Mouse (Mus musculus) cerebellum, postnatal 14 days (tissue): ENCODE results near the gene Foxj3.
"Not testable (repeated sequence)": the region's sequence is repeated elsewhere in the genome, so short reads cannot be mapped to it uniquely, and the experiment has no call there.

Source experiments
- DNase-seq, 2 experiments: peaks; one replicate each; pipeline ENCODE4 v3.0.0; 2021; ENCODE audit warnings: mixed read lengths in 2 of 2

The Foxj3 gene

DNA sequence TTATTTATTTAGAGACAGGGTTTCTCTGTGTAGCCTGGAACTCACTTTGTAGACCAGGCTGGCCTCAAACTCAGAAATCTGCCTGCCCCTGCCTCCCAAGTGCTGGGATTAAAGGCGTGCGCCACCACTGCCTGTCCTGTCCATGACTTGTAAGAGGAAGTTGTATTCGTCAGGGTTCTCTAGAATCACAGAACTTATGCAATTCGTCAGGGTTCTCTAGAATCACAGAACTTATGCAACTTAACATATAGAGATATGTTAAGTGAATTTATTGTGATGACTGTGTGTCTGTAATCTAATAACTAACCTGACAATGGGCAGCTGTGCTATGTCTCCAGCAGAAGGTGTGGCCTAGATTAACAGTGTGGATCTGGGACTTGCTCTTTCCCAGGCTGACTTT is at the start of gene Foxj3:
Foxj3 (plus strand) TSS at position 390 of the 400 bp plus-strand sequence.
- DNase-seq = not testable (repeated sequence)

DNA sequence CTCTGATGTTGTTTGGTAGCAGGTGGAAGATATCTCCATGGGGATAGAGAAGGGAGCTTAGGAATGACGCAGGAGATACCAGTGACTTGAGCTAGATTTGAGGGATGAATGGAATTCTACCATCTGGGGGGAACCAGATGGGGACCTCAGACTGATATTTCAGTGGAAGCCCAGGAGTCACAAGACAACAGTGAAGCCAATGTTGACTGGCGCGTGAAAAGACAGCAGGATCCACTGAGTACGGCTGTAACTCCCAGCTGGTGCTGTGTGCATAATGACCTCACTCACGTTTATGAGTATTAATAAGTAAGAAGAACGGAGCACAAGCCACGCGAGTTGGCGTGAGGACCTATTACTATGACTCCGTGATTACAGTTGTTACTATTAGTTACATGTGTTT is 47.1 kb upstream of the Foxj3 start:
- peak; percentile 41 to 43 for DNase-seq

DNA sequence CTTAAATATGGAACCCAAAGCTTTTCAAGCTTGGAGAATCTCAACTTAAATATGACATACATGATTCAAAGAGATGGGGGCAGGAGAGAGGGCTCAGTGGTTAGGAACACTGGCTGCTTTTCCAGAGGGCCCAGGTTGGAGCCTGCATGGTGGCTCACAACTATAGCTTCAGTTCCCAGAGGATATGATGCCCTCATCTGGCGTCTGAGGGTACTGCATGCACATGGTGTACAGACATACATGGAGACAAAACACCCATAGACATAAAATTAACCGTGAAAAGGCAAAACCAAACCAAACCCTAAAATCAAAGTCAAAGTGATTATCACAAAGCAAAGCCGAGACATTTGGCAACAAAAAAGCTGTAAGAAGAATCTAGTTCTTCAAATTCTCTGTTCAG is 46.0 kb upstream of the Foxj3 start:
- DNase-seq = peak; percentile 78 to 92

GRCm38 (mm10) chr4:119492291-119492932 is 44.4 kb upstream of the Foxj3 start, which contains the start of gene Rimkla:
Gene Rimkla, minus strand, starts transcription at chr4:119492628.
- DNase-seq = peak; percentile 78 to 85

DNA sequence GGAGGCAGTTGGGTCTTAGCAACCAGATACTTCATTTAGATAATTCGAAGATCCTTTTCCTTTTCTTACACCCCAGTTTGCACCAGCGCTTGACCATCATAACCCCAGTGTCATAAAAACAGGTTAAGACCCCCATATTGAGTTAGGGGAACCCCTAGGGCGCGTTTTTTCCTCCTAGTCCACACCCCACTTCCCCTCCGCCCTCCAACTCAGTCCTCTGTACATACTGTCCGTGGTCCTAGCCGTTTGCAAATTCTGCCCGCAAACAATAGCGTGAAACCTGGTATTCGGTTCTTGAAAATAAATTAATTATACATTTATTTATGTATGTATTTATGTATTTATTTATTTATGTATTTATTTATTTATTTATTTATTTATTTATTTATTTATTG is 43.9 kb upstream of the Foxj3 start:
- DNase-seq = no peak

DNA sequence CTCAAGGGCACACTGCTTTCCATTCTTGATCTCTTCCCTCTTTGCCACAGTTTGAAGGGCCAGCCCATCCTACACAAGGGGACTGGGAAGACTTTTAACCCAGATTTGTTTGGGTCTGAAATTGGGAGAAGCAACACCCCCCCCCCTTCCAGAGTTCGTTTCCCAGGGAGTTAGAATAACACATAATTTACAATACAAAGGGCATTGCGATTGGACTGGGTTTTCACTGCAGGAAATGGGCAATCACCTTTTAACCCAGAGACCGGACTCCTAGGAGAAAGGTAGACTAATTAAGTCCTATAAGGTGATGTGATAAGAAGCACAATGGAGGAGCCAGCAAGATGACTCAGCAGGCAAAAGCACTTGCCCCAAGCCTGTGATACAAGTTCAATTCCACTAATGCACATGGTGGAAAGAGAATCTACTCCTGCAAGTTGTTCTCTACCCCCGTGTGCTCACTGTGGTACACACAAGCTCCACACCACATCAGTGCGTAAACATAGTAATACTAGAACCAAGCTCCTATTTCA is 38.4 kb upstream of the Foxj3 start:
- no peak for DNase-seq

DNA sequence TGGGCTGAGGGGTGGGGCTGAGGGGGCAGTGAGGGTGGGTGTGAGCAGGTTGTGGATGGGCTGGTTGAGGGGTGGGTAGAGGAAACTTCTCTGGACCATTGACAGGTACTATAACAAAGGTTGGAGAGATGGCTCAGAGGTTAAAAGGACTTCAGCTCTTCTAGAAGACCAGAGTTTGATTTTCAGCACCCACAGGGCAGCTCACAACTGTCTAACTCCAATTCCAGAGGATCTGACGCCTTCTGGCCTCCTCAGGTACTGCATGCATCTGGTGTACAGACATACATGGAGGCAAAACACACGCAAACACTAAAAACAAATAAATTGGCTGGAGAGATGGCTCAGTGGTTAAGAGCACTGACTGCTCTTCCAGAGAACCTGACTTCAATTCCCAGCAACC is 25.2 kb upstream of the Foxj3 start:
- DNase-seq = no peak

DNA sequence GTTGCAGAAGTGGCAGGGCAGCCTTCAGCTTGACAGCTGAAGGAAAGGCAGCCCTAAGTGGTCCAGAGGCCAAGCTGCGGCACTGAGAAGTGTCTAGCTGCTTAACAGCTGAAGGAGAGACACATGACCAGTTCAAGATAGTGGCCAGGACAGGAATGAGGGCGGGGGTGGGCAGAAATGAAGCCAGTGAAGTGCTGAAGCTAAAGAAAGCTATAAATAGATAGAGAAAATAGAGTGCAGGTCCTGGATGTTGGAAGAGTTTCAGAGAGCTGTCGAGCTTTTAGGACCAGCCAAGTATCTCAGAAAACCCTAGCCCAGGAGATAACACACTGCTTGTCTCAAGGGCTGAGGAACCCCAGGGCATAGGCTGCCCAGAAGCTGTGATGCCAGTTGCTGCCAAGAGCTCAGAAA is 24.1 kb upstream of the Foxj3 start:
- DNase-seq = no peak

- no peak for DNase-seq
Observed at GRCm38 (mm10) chr4:119523575-119523974, 13.2 kb upstream of the Foxj3 start.

DNA sequence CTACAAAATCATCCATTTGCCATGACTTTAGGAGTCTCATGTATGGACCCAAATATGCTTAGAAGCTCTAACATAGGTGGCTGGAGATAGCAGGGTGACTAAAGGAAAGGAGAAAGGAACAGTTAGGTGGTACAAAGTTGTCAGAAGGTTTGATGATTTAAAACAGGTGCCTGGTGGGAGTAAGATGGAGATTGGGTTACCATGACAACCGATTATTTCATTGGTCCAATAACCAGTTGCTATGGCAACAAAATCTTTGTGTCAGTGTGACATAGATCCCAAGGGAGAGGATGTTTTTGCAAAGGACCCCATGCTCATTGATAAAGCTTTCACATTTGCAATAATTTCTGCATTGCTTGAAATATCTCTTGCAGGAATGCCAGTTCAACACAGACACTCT is 12.8 kb upstream of the Foxj3 start:
- no peak for DNase-seq

GRCm38 (mm10) chr4:119524466-119524865 is 12.3 kb upstream of the Foxj3 start:
- DNase-seq = no peak

GRCm38 (mm10) chr4:119526329-119526845 is 10.4 kb upstream of the Foxj3 start:
- DNase-seq = no peak

DNA sequence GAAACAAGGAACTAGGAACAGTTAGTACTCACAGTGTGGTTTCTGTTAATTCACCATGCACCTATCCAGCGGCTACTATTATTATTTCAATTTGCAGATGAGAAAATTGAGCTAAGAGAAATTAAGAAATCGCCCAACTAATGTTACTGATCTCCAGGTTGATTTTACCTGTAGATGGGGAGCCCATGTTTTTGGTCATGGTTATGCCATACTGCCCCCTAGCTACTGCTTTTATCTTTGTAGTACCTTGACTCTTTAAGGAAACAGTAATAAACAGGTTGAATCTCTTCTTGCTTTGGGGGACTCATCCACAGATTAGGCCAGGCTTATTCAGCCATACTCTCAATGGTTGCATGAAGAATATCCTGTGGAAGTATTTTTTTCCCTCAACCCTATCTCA is 5.0 kb upstream of the Foxj3 start:
- DNase-seq = peak; percentile 29 to 62

GRCm38 (mm10) chr4:119535103-119535502 is 1.7 kb upstream of the Foxj3 start:
- DNase-seq = no peak

DNA sequence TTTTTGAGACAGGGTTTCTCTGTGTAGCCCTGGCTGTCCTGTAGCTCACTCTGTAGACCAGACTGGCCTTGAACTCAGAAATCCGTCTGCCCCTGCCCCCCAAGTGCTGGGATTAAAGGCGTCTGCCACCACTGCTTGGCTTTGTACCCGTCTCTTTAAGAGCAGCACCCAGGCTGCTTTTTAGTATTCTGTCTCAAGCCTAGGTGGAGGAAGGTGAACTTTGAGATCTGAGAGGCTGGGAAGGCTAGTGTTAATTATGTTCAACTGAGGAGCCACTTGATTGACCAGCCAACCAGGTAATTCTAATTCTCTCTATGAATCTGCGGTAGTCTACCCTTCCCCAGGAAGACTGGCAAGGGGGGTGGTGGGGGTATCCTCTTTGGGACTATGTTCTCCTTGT is 632 bp downstream of the Foxj3 start:
- DNase-seq = no peak

DNA sequence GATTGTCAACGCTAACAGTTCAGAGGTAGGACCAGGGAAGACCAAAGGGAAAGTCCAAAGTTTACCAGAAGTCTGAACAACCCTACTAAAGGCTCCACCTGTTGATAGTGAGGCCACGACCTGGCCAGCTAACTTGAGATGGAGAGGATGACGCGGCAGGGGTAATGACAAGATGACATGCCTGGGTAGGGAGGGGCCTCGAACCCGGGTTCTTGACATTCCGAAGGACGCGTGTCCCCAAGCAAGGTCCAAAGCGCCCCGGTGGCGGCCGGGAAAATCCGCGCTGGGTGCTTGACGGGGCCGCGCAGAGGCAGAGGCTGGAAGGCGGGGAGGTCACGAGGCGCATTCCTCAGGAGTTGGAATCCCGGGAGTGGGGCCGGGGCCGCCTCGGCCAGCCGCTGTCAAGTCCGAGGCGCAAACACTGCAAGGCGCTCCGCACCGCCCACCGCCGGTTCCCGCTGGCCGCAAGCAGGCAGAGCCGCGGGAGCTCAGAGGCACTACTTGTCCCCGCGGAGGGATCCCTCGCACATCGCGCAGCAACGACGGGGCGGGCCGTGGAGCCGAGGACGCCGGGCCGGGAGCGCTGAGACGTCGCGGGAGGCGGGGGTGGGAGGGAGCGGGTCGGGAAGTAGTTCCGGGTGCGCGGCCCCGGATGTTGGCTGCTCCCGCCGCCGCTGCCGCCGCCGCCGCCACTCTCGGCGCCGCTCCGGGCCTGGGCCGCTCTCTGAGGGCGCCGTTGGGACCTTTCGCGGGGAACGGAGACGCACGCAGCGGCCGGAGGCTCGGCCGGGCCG is 2.4 kb downstream of the Foxj3 start, which contains the start of gene Frg2f1:
Frg2f1 (minus strand) TSS at position 499 of the 794 bp plus-strand sequence.
- DNase-seq = peak; percentile 96 to 97

GRCm38 (mm10) chr4:119539836-119540532 is 3.2 kb downstream of the Foxj3 start:
- peak in 1 of 2 experiments; percentile 59 for DNase-seq

GRCm38 (mm10) chr4:119540533-119540890 is 3.7 kb downstream of the Foxj3 start:
- DNase-seq = no peak

- DNase-seq = no peak
Observed at GRCm38 (mm10) chr4:119550864-119551263, 14.1 kb downstream of the Foxj3 start.

DNA sequence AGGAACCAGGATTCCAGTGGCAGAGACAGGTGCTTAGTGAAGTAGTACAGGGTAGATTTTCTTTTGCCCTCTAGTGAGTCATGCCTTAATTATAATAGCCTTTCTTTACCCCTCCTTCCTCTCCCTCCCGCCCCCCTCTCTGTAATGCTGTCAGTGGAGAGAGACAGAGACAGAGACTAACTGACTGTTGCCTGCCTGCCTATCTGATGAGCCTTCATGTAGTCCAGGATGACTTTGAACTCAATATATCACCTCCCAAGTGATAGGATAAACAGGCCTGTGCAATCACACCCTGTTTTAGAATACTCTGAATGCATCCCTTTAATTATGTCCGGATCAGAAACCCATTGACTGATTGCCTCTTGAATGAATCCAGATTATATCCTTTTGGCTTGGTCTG is 18.7 kb downstream of the Foxj3 start:
- DNase-seq = no peak

DNA sequence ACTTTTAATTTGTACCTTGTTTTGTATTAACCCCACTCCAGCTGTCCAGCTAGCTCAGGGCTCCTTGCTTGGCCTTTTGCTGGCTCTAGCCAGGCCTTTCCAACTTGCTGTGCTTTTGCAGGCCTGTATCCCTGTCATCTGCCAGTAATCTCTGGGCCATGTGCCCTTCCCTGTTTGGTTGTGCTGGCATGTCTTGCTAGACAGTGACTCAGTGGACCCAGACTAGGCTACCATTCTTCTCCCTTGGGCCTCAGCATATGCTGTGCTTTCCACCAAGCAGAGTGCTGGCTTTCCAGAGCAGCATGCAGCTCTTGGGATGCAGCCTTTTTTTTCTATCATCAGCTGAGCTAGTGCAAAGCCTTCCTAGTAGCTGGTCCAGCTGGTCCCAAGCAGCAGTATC is 26.3 kb downstream of the Foxj3 start:
- peak; percentile 39 to 53 for DNase-seq

DNA sequence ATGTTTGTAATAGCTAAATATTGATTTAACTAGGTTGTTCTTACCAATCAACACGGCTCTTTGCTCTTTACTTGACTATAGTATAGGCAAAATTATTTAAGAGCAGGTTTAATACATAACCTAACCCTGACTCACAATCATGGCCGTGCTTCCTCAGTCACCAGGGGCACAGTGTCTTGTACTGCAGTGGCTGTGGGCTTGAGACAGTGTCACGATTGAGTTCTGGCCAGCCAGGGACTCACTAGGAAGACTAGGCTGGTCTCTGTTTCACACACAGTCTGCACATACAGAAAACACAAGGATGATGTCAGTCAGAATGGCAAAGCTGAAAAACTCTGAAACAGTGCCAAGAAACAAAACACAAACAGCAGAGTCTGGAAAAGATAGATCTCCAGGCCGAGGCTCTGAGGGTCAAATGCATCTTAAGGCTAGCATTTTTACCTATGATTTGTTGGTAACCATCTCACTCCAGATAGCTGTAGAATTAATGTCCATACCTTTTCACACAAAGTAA is 29.6 kb downstream of the Foxj3 start:
- DNase-seq = no peak

DNA sequence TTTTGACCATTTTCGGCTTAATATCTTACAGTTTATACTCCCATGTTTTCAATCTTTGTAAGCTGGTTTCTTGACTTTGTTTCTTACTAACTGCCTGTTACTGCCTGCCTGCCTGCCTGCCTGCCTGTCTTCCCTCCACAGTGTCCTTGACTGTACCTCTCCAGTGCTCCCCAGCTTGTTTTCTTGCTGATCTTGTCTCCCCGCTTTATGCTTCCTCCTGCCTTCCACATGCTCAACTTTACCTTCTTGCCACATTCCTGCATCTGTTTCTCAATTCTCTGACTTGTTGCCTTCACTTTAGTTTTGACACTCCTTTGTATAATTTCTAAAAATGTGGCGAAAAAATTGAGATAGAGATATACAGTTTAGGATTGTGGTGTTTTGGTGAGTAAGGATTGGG is 35.9 kb downstream of the Foxj3 start:
- no peak for DNase-seq
